Mouse (Mus musculus): ENCODE results near the gene Zfp114. TPM values are rescaled to one million over a fixed set of nuclear protein-coding genes. Genes with fewer than 3 reads are reported as not detected.
A peak's percentile ranks its signal among the peaks of the same experiment; 100 is the strongest.

Gene Zfp114
- under 1 TPM; 0.20 to 0.70 TPM for total RNA-seq (2021)
- long read RNA-seq, experiment 1, partial matches to known transcripts: 0 of 1 reads
- long read RNA-seq, experiment 1, other reads (novel, unspliced or antisense): 1 of 1 reads
- long read RNA-seq, experiment 2: 0 reads

GRCm38 (mm10) chr7:24174618-24175336 is at the start of gene Zfp114:
Zfp114 (plus strand) TSS chr7:24175060.
- DNase-seq: peak; percentile 27 to 49

GRCm38 (mm10) chr7:24133425-24133995 is 41.4 kb upstream of the Zfp114 start:
- DNase-seq: no peak

GRCm38 (mm10) chr7:24133996-24134828 is 40.6 kb upstream of the Zfp114 start, which contains the start of gene Zfp235:
Zfp235 (plus strand) TSS chr7:24134169.
- peak; percentile 90 to 91 for DNase-seq

GRCm38 (mm10) chr7:24142566-24142965 is 32.3 kb upstream of the Zfp114 start:
- DNase-seq: no peak

- DNase-seq: peak; percentile 5 to 7
These were observed 21.6 kb upstream of the Zfp114 start for GRCm38 (mm10) chr7:24153272-24153671.

- no peak for DNase-seq
These were observed 2.7 kb upstream of the Zfp114 start for GRCm38 (mm10) chr7:24172191-24172590.

- no peak for DNase-seq
These were observed 464 bp downstream of the Zfp114 start for GRCm38 (mm10) chr7:24175337-24175711.

- DNase-seq: no peak
These were observed 12.8 kb downstream of the Zfp114 start for GRCm38 (mm10) chr7:24187611-24188010.

GRCm38 (mm10) chr7:24188901-24189570 is 14.2 kb downstream of the Zfp114 start:
- DNase-seq: no peak

GRCm38 (mm10) chr7:24189571-24189944 is 14.7 kb downstream of the Zfp114 start:
- no peak for DNase-seq

- DNase-seq: no peak
These were observed 16.5 kb downstream of the Zfp114 start for GRCm38 (mm10) chr7:24191361-24191760.

- DNase-seq: no peak
These were observed 18.3 kb downstream of the Zfp114 start for GRCm38 (mm10) chr7:24193157-24193556.

GRCm38 (mm10) chr7:24196961-24197360 is 22.1 kb downstream of the Zfp114 start:
- DNase-seq: no peak

- DNase-seq: peak; percentile 70 to 73
These were observed 32.8 kb downstream of the Zfp114 start for GRCm38 (mm10) chr7:24207488-24208261.

- no peak for DNase-seq
These were observed 33.5 kb downstream of the Zfp114 start for GRCm38 (mm10) chr7:24208282-24208886.

GRCm38 (mm10) chr7:24210296-24210695 is 35.4 kb downstream of the Zfp114 start:
- DNase-seq: no peak

GRCm38 (mm10) chr7:24211343-24211742 is 36.5 kb downstream of the Zfp114 start, which contains the start of gene Zfp111:
Zfp111 (minus strand) TSS chr7:24211443.
- no peak for DNase-seq

All from adrenal gland, postnatal 36 days (tissue).